Mouse (Mus musculus) erythroblast, adult 5-6 weeks (primary cell): ENCODE measurements around the gene Gm26620. TPM values are rescaled to one million over a fixed set of nuclear protein-coding genes. Genes with fewer than 3 reads are reported as not detected.

Experiments
- total RNA-seq, 2 experiments: library from RNA; stranded (forward) in 1 of 2; stranded (reverse) in 1 of 2; fragments of 150-400 nt in 1 of 2; fragments of 200-764, 138-1000 nt in 1 of 2; gene quantifications; 2 replicates each; pipeline versions ENCODE4 v1.2.3 to v1.2.4; 2015 to 2017; ENCODE audit warnings: low replicate concordance in 2 of 2

The Gm26620 gene
- total RNA-seq, 2 experiments from 2014 or later = not detected

Other genes starting within 250 kb of the Gm26620 start
- 5.4 and 5.9 TPM in 2 replicates for gene Olfml2b, start 240.5 kb upstream of the Gm26620 start, total RNA-seq (2015; ENCODE audit: low replicate concordance)
- 5.2 and 13.3 TPM in 2 replicates for gene Olfml2b, start 240.5 kb upstream of the Gm26620 start, total RNA-seq (2017; ENCODE audit: low replicate concordance)
- 17.3 and 21.5 TPM in 2 replicates for gene Atf6, start 17.3 kb upstream of the Gm26620 start, total RNA-seq (2015; ENCODE audit: low replicate concordance)
- 22.6 and 27.2 TPM in 2 replicates for gene Atf6, start 17.3 kb upstream of the Gm26620 start, total RNA-seq (2017; ENCODE audit: low replicate concordance)
- 1.7 TPM in 1 of 2 replicates, not detected in the other for gene Dusp12, start 475 bp downstream of the Gm26620 start, total RNA-seq (2015; ENCODE audit: low replicate concordance)
- gene Dusp12, start 475 bp downstream of the Gm26620 start, total RNA-seq (2017; ENCODE audit: low replicate concordance) = 1.4 and 1.5 TPM in 2 replicates
- not detected in 2 replicates for gene Fcrlb, start 27.9 kb downstream of the Gm26620 start, total RNA-seq (2015; ENCODE audit: low replicate concordance)
- gene Fcrlb, start 27.9 kb downstream of the Gm26620 start, total RNA-seq (2017; ENCODE audit: low replicate concordance) = not detected in 2 replicates
- gene Fcrla, start 42.5 kb downstream of the Gm26620 start, total RNA-seq (2015; ENCODE audit: low replicate concordance) = 0.63 TPM in 1 of 2 replicates, not detected in the other
- gene Fcrla, start 42.5 kb downstream of the Gm26620 start, total RNA-seq (2017; ENCODE audit: low replicate concordance) = 0.84 and 0.94 TPM in 2 replicates
- gene Fcgr2b, start 91.5 kb downstream of the Gm26620 start, total RNA-seq (2015; ENCODE audit: low replicate concordance) = 38.0 and 43.5 TPM in 2 replicates
- 20.1 and 23.1 TPM in 2 replicates for gene Fcgr2b, start 91.5 kb downstream of the Gm26620 start, total RNA-seq (2017; ENCODE audit: low replicate concordance)
- gene Fcgr4, start 133.9 kb downstream of the Gm26620 start, total RNA-seq (2015; ENCODE audit: low replicate concordance) = 15.3 and 27.5 TPM in 2 replicates
- gene Fcgr4, start 133.9 kb downstream of the Gm26620 start, total RNA-seq (2017; ENCODE audit: low replicate concordance) = 9.3 and 10.6 TPM in 2 replicates
- 100 and 146 TPM in 2 replicates for gene Fcgr3, start 179.9 kb downstream of the Gm26620 start, total RNA-seq (2015; ENCODE audit: low replicate concordance)
- 78.3 and 110 TPM in 2 replicates for gene Fcgr3, start 179.9 kb downstream of the Gm26620 start, total RNA-seq (2017; ENCODE audit: low replicate concordance)
- gene Cfap126, start 228.9 kb downstream of the Gm26620 start, total RNA-seq (2015; ENCODE audit: low replicate concordance) = not detected in 2 replicates
- not detected in 2 replicates for gene Cfap126, start 228.9 kb downstream of the Gm26620 start, total RNA-seq (2017; ENCODE audit: low replicate concordance)